Mouse (Mus musculus) ES-E14 (cell line): ENCODE data around the gene Mprip. TPM values are rescaled to one million over a fixed set of nuclear protein-coding genes. Genes with fewer than 3 reads are reported as not detected.

Source experiments
- DNase-seq: peaks from one replicate; pipeline ENCODE4 v3.0.0-alpha.2; 2013; ENCODE audit warnings: low read depth, low spot score
- H3K27ac ChIP-seq: 2 replicates; pipeline ENCODE4 v1.5.1; 2012; ENCODE audit warnings: low read depth, mild to moderate bottlenecking, low read length, moderate library complexity, mixed read lengths; ENCODE audit not compliant: poor library complexity, insufficient read depth, severe bottlenecking
- H3K36me3 ChIP-seq: 2 replicates; pipeline ENCODE4 v1.6.1; 2012; ENCODE audit warnings: mild to moderate bottlenecking, low read length, moderate library complexity, mixed read lengths; ENCODE audit not compliant: control insufficient read depth, poor library complexity, insufficient read depth, severe bottlenecking
- H3K4me1 ChIP-seq, 2 experiments: fragments of 150-350 bp in 1 of 2; sonication (generic) in 1 of 2; 2 replicates each; pipeline ENCODE4 v1.6.1; 2012; ENCODE audit warnings: low read length in 2 of 2, mild to moderate bottlenecking in 1 of 2, mixed read lengths in 1 of 2; ENCODE audit not compliant: control insufficient read depth in 2 of 2, insufficient read depth in 2 of 2, poor library complexity in 1 of 2
- H3K4me3 ChIP-seq, 2 experiments: fragments of 150-350 bp in 1 of 2; sonication (generic) in 1 of 2; 2 replicates each; pipeline ENCODE4 v1.5.1; 2012; ENCODE audit warnings: low read length in 2 of 2, low read depth in 1 of 2, mild to moderate bottlenecking in 1 of 2, mixed read lengths in 1 of 2; ENCODE audit not compliant: insufficient read depth in 1 of 2, poor library complexity in 1 of 2, severe bottlenecking in 1 of 2
- H3K9ac ChIP-seq: 2 replicates; pipeline ENCODE4 v1.6.1; 2012; ENCODE audit warnings: low read depth, mild to moderate bottlenecking, low read length, mixed read lengths; ENCODE audit not compliant: poor library complexity, insufficient read depth, severe bottlenecking
- H3K9me3 ChIP-seq: fragments of 150-350 bp; sonication (generic); 2 replicates; pipeline ENCODE4 v1.6.1; 2012; ENCODE audit warnings: low read depth, mild to moderate bottlenecking, low read length; ENCODE audit not compliant: control insufficient read depth, insufficient read depth
- CHD2 ChIP-seq: IDR thresholded peaks from 2 replicates; pipeline ENCODE4 v1.6.1; 2014; ENCODE audit warnings: mild to moderate bottlenecking, low read depth, low read length, inconsistent platforms
- HCFC1 ChIP-seq: IDR thresholded peaks from 2 replicates; pipeline ENCODE4 v1.6.1; 2012; ENCODE audit warnings: low read length, inconsistent platforms, borderline replicate concordance; ENCODE audit not compliant: insufficient read depth
- MAFK ChIP-seq: IDR thresholded peaks from 2 replicates; pipeline ENCODE4 v1.6.1; 2014; ENCODE audit warnings: mild to moderate bottlenecking, low read depth, low read length, inconsistent platforms; ENCODE audit not compliant: insufficient read depth
- ZC3H11A ChIP-seq: IDR thresholded peaks from 2 replicates; pipeline ENCODE4 v1.6.1; 2012; ENCODE audit warnings: low read depth, mild to moderate bottlenecking, inconsistent platforms, low read length, borderline replicate concordance
- ZNF384 ChIP-seq: IDR thresholded peaks from 2 replicates; pipeline ENCODE4 v1.6.1; 2012; ENCODE audit warnings: low read depth, low read length, inconsistent platforms
- in situ Hi-C, 2 experiments: fragments of 600-800 bp; cut with MboI; formaldehyde crosslinking; loops; one replicate each; pipeline ENCODE4 v1.15.1; 2025; ENCODE audit warnings: low sequenced_read_pairs in 2 of 2, inconsistent platforms in 1 of 2; ENCODE audit not compliant: unreplicated experiment in 2 of 2
- total RNA-seq: library from RNA; depleted of rRNA; stranded (reverse); fragments of 300-350 nt; gene quantifications from 2 replicates; pipeline ENCODE4 v1.2.3, GENCODE M21; 2012

Gene Mprip
- total RNA-seq, 1 experiment: 138 TPM

GRCm38 (mm10) chr11:59695550-59695949 is 34.4 kb downstream of the Mprip start:
- no peak overlapping the region for H3K4me3 ChIP-seq
- in situ Hi-C loops: no loop called here
- H3K27ac ChIP-seq: no peak overlapping the region
- H3K9ac ChIP-seq: no peak overlapping the region
- no peak for DNase-seq
- TF ChIP-seq MAFK: no peak
- no peak for TF ChIP-seq ZNF384
- no peak for TF ChIP-seq HCFC1
- no peak for TF ChIP-seq CHD2
- TF ChIP-seq ZC3H11A: no peak
- no peaks in the 10 kb centered on the region for H3K9me3 ChIP-seq
- 0 out of 2 replicates have a peak, but pooled peaks cover 2% of the 10 kb centered on the region for H3K36me3 ChIP-seq
- H3K4me1 ChIP-seq: no peaks in the 10 kb centered on the region; a peak in 1 of 4 replicates

GRCm38 (mm10) chr11:59697572-59697971 is 36.5 kb downstream of the Mprip start:
- H3K36me3 ChIP-seq: 0 out of 2 replicates have a peak, but pooled peaks cover 2% of the 10 kb centered on the region
- H3K27ac ChIP-seq: no peak overlapping the region
- H3K4me1 ChIP-seq: no peaks in the 10 kb centered on the region; a peak in 1 of 4 replicates
- H3K9ac ChIP-seq: no peak overlapping the region
- TF ChIP-seq CHD2 (no peak), ZNF384 (no peak), HCFC1 (no peak), ZC3H11A (no peak), MAFK (no peak)
- no peak for DNase-seq
- H3K4me3 ChIP-seq: no peak overlapping the region
- in situ Hi-C loops: no loop called here
- H3K9me3 ChIP-seq: no peaks in the 10 kb centered on the region

- Histone ChIP-seq H3K9ac (no peak overlapping the region), H3K27ac (no peak overlapping the region), H3K9me3 (no peaks in the 10 kb centered on the region), H3K4me1 (no peaks in the 10 kb centered on the region), H3K4me3 (no peak overlapping the region), H3K36me3 (0 out of 2 replicates have a peak, but pooled peaks cover 2% of the 10 kb centered on the region)
- DNase-seq: no peak
- TF ChIP-seq ZC3H11A (no peak), MAFK (no peak), HCFC1 (no peak), CHD2 (no peak), ZNF384 (no peak)
- in situ Hi-C loops: no loop called here
Observed at GRCm38 (mm10) chr11:59700787-59701186, 39.7 kb downstream of the Mprip start.

DNA sequence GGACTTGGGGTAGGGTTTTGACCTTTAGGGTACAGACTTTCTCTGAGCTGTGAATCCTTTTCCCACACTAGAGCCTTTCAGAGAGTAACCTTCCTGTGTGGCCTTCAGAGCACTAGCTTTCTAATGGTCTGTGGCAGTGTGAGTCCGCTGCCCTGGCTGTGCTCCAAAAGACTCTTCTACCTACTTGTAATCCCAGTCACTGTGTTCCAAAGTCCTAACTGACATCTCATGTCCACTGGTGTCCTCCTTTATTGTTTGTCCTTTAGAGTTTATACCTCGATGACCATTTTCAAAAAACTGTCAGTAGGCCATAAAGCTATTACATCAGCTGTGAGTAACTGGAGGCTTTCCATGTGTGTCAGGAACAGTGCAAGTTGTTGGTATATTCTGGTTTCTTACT is 44.0 kb downstream of the Mprip start:
- in situ Hi-C loops: no loop called here
- Histone ChIP-seq H3K4me1 (peaks cover 3% of the 10 kb centered on the region in 2 experiments; a peak in 1 of 4 replicates), H3K9ac (no peak overlapping the region), H3K9me3 (no peaks in the 10 kb centered on the region), H3K36me3 (no peaks in the 10 kb centered on the region), H3K27ac (no peak overlapping the region), H3K4me3 (no peak overlapping the region)
- TF ChIP-seq ZC3H11A (no peak), MAFK (no peak), CHD2 (no peak), ZNF384 (no peak), HCFC1 (no peak)
- DNase-seq: no peak

DNA sequence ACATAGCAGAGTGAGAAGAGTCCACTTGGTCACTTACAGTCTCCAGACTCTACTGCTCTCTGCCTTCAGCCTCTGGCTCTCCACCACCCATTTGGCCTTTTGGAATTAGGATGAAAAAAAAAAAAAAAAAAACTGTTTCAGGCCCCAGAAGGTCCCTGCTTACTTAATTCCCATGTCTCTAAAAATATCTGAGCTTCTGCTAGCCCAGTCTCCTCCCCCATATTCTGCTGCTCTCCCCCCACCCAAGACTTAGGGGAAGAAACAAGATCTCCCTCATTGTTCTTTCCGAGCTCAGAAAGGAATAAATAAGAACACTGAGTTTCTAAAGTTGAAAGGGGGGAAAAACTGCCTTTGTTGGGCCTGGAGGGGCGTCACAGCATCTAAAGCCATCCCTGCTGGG is 46.4 kb downstream of the Mprip start:
- in situ Hi-C loops: no loop called here
- DNase-seq: no peak
- no peaks in the 10 kb centered on the region for H3K36me3 ChIP-seq
- H3K9ac ChIP-seq: no peak overlapping the region
- H3K4me3 ChIP-seq: no peak overlapping the region
- peaks cover 3% of the 10 kb centered on the region in 2 experiments; a peak in 1 of 4 replicates for H3K4me1 ChIP-seq
- no peak overlapping the region; the same call in 1 of the 2 replicates for H3K27ac ChIP-seq
- H3K9me3 ChIP-seq: no peaks in the 10 kb centered on the region
- TF ChIP-seq ZNF384: no peak
- no peak for TF ChIP-seq CHD2
- TF ChIP-seq ZC3H11A: no peak
- no peak for TF ChIP-seq MAFK
- no peak for TF ChIP-seq HCFC1
